Mouse (Mus musculus): ENCODE measurements around the gene Cd2bp2. TPM values are rescaled to one million over a fixed set of nuclear protein-coding genes. Genes with fewer than 3 reads are reported as not detected.

The Cd2bp2 gene
- polyA plus RNA-seq, 1 experiment from 2014 or later, result 17.4 TPM

- ATAC-seq (ENCODE audit: low read depth), result peak; percentile 49
- no peaks in the 10 kb centered on the region for H3K27me3 ChIP-seq (ENCODE audit: control insufficient read depth, insufficient read depth, low read depth, low read length)
- peak overlapping the region; percentile 90 for H3K27ac ChIP-seq (ENCODE audit: low read length)
- peak overlapping the region; percentile 46 for H3K4me2 ChIP-seq (ENCODE audit: low read depth, low read length)
- 19% methylated on average over 4 of the region's 4 CpGs for WGBS (ENCODE audit: insufficient replicate concordance)
- peak overlapping the region; percentile 55 for H3K9ac ChIP-seq (ENCODE audit: low read depth, low read length)
- H3K4me3 ChIP-seq (ENCODE audit: low read depth, low read length), result peak overlapping the region; percentile 28; the same call in 1 of the 2 replicates
- H3K9me3 ChIP-seq (replicated peaks; ENCODE audit: control insufficient read depth, low read length), result no peaks in the 10 kb centered on the region
- no peaks in the 10 kb centered on the region for H3K36me3 ChIP-seq (ENCODE audit: control insufficient read depth, insufficient read depth)
- peaks cover 49% of the 10 kb centered on the region for H3K4me1 ChIP-seq (ENCODE audit: control insufficient read depth, low read depth, low read length)
Measured at GRCm38 (mm10) chr7:127218670-127219069, 22.8 kb upstream of the Cd2bp2 start.

- peak overlapping the region; percentile 90 for H3K27ac ChIP-seq (ENCODE audit: low read length)
- no peaks in the 10 kb centered on the region for H3K36me3 ChIP-seq (ENCODE audit: control insufficient read depth, insufficient read depth)
- H3K9ac ChIP-seq (ENCODE audit: low read depth, low read length), result peak overlapping the region; percentile 55
- no peaks in the 10 kb centered on the region for H3K27me3 ChIP-seq (ENCODE audit: control insufficient read depth, insufficient read depth, low read depth, low read length)
- 32% methylated on average over 10 of the region's 10 CpGs for WGBS (ENCODE audit: insufficient replicate concordance)
- peaks cover 43% of the 10 kb centered on the region for H3K4me1 ChIP-seq (ENCODE audit: control insufficient read depth, low read depth, low read length)
- no peaks in the 10 kb centered on the region for H3K9me3 ChIP-seq (replicated peaks; ENCODE audit: control insufficient read depth, low read length)
- 0 out of 2 replicates have a peak, but pooled peaks have one; percentile 7 for ATAC-seq (ENCODE audit: low read depth)
- peak overlapping the region; percentile 46 for H3K4me2 ChIP-seq (ENCODE audit: low read depth, low read length)
- peak overlapping the region; percentile 28 for H3K4me3 ChIP-seq (ENCODE audit: low read depth, low read length)
Measured at GRCm38 (mm10) chr7:127217901-127218642, 22.2 kb upstream of the Cd2bp2 start.

GRCm38 (mm10) chr7:127217475-127217874, 21.6 kb upstream of the Cd2bp2 start:
- H3K27ac ChIP-seq (ENCODE audit: low read length), result peak overlapping the region; percentile 90
- no peaks in the 10 kb centered on the region for H3K9me3 ChIP-seq (replicated peaks; ENCODE audit: control insufficient read depth, low read length)
- ATAC-seq (ENCODE audit: low read depth), result no peak
- H3K9ac ChIP-seq (ENCODE audit: low read depth, low read length), result peak overlapping the region; percentile 55
- H3K4me1 ChIP-seq (ENCODE audit: control insufficient read depth, low read depth, low read length), result peaks cover 38% of the 10 kb centered on the region
- H3K36me3 ChIP-seq (ENCODE audit: control insufficient read depth, insufficient read depth), result no peaks in the 10 kb centered on the region
- 68% methylated on average over 6 of the region's 6 CpGs for WGBS (ENCODE audit: insufficient replicate concordance)
- peak overlapping the region; percentile 46 for H3K4me2 ChIP-seq (ENCODE audit: low read depth, low read length)
- H3K4me3 ChIP-seq (ENCODE audit: low read depth, low read length), result peak overlapping the region; percentile 28
- no peaks in the 10 kb centered on the region for H3K27me3 ChIP-seq (ENCODE audit: control insufficient read depth, insufficient read depth, low read depth, low read length)

- Histone ChIP-seq H3K9me3 (replicated peaks; ENCODE audit: control insufficient read depth, low read length) (no peaks in the 10 kb centered on the region), H3K27ac (ENCODE audit: low read length) (no peak overlapping the region), H3K9ac (ENCODE audit: low read depth, low read length) (no peak overlapping the region), H3K4me1 (ENCODE audit: control insufficient read depth, low read depth, low read length) (peaks cover 38% of the 10 kb centered on the region), H3K27me3 (ENCODE audit: control insufficient read depth, insufficient read depth, low read depth, low read length) (no peaks in the 10 kb centered on the region), H3K4me3 (ENCODE audit: low read depth, low read length) (no peak overlapping the region), H3K36me3 (ENCODE audit: control insufficient read depth, insufficient read depth) (no peaks in the 10 kb centered on the region), H3K4me2 (ENCODE audit: low read depth, low read length) (no peak overlapping the region)
- no peak for ATAC-seq (ENCODE audit: low read depth)
- WGBS (ENCODE audit: insufficient replicate concordance), result 72% methylated on average over 5 of the region's 5 CpGs
Measured at GRCm38 (mm10) chr7:127216307-127216706, 20.5 kb upstream of the Cd2bp2 start.

GRCm38 (mm10) chr7:127214981-127215871, 19.4 kb upstream of the Cd2bp2 start:
- WGBS (ENCODE audit: insufficient replicate concordance), result 29% methylated on average over 33 of the region's 33 CpGs
- no peaks in the 10 kb centered on the region for H3K27me3 ChIP-seq (ENCODE audit: control insufficient read depth, insufficient read depth, low read depth, low read length)
- H3K9me3 ChIP-seq (replicated peaks; ENCODE audit: control insufficient read depth, low read length), result no peaks in the 10 kb centered on the region
- peak; percentile 22; the same call in 1 of the 2 replicates for ATAC-seq (ENCODE audit: low read depth)
- H3K4me1 ChIP-seq (ENCODE audit: control insufficient read depth, low read depth, low read length), result peaks cover 42% of the 10 kb centered on the region
- no peaks in the 10 kb centered on the region for H3K36me3 ChIP-seq (ENCODE audit: control insufficient read depth, insufficient read depth)
- H3K27ac ChIP-seq (ENCODE audit: low read length), result peak overlapping the region; percentile 8; the same call in 1 of the 2 replicates
- peak overlapping the region; percentile 45 for H3K9ac ChIP-seq (ENCODE audit: low read depth, low read length)
- H3K4me3 ChIP-seq (ENCODE audit: low read depth, low read length), result peak overlapping the region; percentile 37
- peak overlapping the region; percentile 52 for H3K4me2 ChIP-seq (ENCODE audit: low read depth, low read length)

GRCm38 (mm10) chr7:127214521-127214920, 18.7 kb upstream of the Cd2bp2 start:
- WGBS (ENCODE audit: insufficient replicate concordance), result 74% methylated on average over 21 of the region's 21 CpGs
- no peaks in the 10 kb centered on the region for H3K27me3 ChIP-seq (ENCODE audit: control insufficient read depth, insufficient read depth, low read depth, low read length)
- no peak overlapping the region for H3K9ac ChIP-seq (ENCODE audit: low read depth, low read length)
- no peak for ATAC-seq (ENCODE audit: low read depth)
- peaks cover 49% of the 10 kb centered on the region for H3K4me1 ChIP-seq (ENCODE audit: control insufficient read depth, low read depth, low read length)
- H3K4me2 ChIP-seq (ENCODE audit: low read depth, low read length), result no peak overlapping the region
- no peak overlapping the region for H3K4me3 ChIP-seq (ENCODE audit: low read depth, low read length)
- H3K36me3 ChIP-seq (ENCODE audit: control insufficient read depth, insufficient read depth), result no peaks in the 10 kb centered on the region
- H3K27ac ChIP-seq (ENCODE audit: low read length), result no peak overlapping the region
- H3K9me3 ChIP-seq (replicated peaks; ENCODE audit: control insufficient read depth, low read length), result no peaks in the 10 kb centered on the region

GRCm38 (mm10) chr7:127213930-127214329, 18.1 kb upstream of the Cd2bp2 start:
- 64% methylated on average over 12 of the region's 12 CpGs for WGBS (ENCODE audit: insufficient replicate concordance)

GRCm38 (mm10) chr7:127213485-127213884, 17.6 kb upstream of the Cd2bp2 start:
- Histone ChIP-seq H3K27me3 (ENCODE audit: control insufficient read depth, insufficient read depth, low read depth, low read length) (no peaks in the 10 kb centered on the region), H3K27ac (ENCODE audit: low read length) (no peak overlapping the region), H3K4me2 (ENCODE audit: low read depth, low read length) (no peak overlapping the region), H3K9me3 (replicated peaks; ENCODE audit: control insufficient read depth, low read length) (no peaks in the 10 kb centered on the region), H3K36me3 (ENCODE audit: control insufficient read depth, insufficient read depth) (no peaks in the 10 kb centered on the region), H3K4me3 (ENCODE audit: low read depth, low read length) (no peak overlapping the region), H3K4me1 (ENCODE audit: control insufficient read depth, low read depth, low read length) (peaks cover 41% of the 10 kb centered on the region), H3K9ac (ENCODE audit: low read depth, low read length) (no peak overlapping the region)
- ATAC-seq (ENCODE audit: low read depth), result no peak
- 30% methylated on average over 7 of the region's 7 CpGs for WGBS (ENCODE audit: insufficient replicate concordance)

More at GRCm38 (mm10) chr7:127213930-127214329, 18.1 kb upstream of the Cd2bp2 start:
- Histone ChIP-seq H3K4me3 (ENCODE audit: low read depth, low read length) (no peak overlapping the region), H3K27me3 (ENCODE audit: control insufficient read depth, insufficient read depth, low read depth, low read length) (no peaks in the 10 kb centered on the region), H3K4me2 (ENCODE audit: low read depth, low read length) (no peak overlapping the region), H3K9ac (ENCODE audit: low read depth, low read length) (no peak overlapping the region), H3K4me1 (ENCODE audit: control insufficient read depth, low read depth, low read length) (peaks cover 46% of the 10 kb centered on the region), H3K9me3 (replicated peaks; ENCODE audit: control insufficient read depth, low read length) (no peaks in the 10 kb centered on the region), H3K27ac (ENCODE audit: low read length) (no peak overlapping the region), H3K36me3 (ENCODE audit: control insufficient read depth, insufficient read depth) (no peaks in the 10 kb centered on the region)
- ATAC-seq (ENCODE audit: low read depth), result no peak
